11 mouse cellular contexts compared by ENCODE assay signal in genomic region chr2:131488870-131489269, GRCm38 (mm10). TPM values are rescaled to one million over a fixed set of nuclear protein-coding genes. Genes with fewer than 3 reads are reported as not detected.
DNase-seq lines count a peak whose midpoint lies in the region; ATAC-seq and TF ChIP-seq lines count a peak whose summit lies in the region.
"Had no signal": no experiment of that assay in that cellular context is flagged by ENCODE, and none has a peak within 500 bp of the region (broad histone marks: within the 10 kb centered on the region; RNA-seq: fewer than 3 reads in every experiment).

No protein-coding gene starts in this region.

- no peaks in the 10 kb centered on the region for H3K36me3 ChIP-seq in forebrain, embryonic 13.5 days (ENCODE audit: poor library complexity, severe bottlenecking)
- H3K36me3 ChIP-seq: limb, embryonic 15.5 days had no signal

- ATAC-seq in frontal cortex, adult (ENCODE audit: low TSS enrichment): no peak
- no peak for ATAC-seq in forebrain, embryonic 13.5 days

- 87% methylated on average over 2 of the region's 2 CpGs for WGBS in forebrain, embryonic 13.5 days

- no peaks in the 10 kb centered on the region for H3K27me3 ChIP-seq in forebrain, embryonic 13.5 days
- H3K27me3 ChIP-seq: limb, embryonic 15.5 days had no signal

- no peaks in the 10 kb centered on the region for H3K9me3 ChIP-seq in forebrain, embryonic 13.5 days (replicated peaks)
- H3K9me3 ChIP-seq: limb, embryonic 15.5 days had no signal

- peak; percentile 68 for TF ChIP-seq CTCF in layer of hippocampus, adult 2 months (conservative IDR thresholded peaks at IDR 0.05)

- DNase-seq in cerebellum, adult 9-10 months: peak; percentile 16
- DNase-seq in cerebellum, adult 8-10 months: no peak
- no peak for DNase-seq in layer of hippocampus, adult 2 months (ENCODE audit: low spot score in 2 of 2)
- no peak for DNase-seq in layer of hippocampus, postnatal 10 days (ENCODE audit: low spot score in 2 of 2)
- DNase-seq in thymus, postnatal 25 days: peak; percentile 1
- no peak for DNase-seq in thymus, adult 18-20 months
- DNase-seq: gastrocnemius, postnatal 14 days; thymus, adult 2 months had no signal

- H3K9ac ChIP-seq in forebrain, embryonic 13.5 days: no peak overlapping the region
- H3K9ac ChIP-seq: limb, embryonic 15.5 days had no signal

- no peak overlapping the region for H3K27ac ChIP-seq in layer of hippocampus, adult 2 months
- no peak overlapping the region for H3K27ac ChIP-seq in forebrain, embryonic 13.5 days
- H3K27ac ChIP-seq: limb, embryonic 15.5 days had no signal

- peaks cover 18% of the 10 kb centered on the region for H3K4me1 ChIP-seq in forebrain, embryonic 13.5 days

- H3K4me2 ChIP-seq in forebrain, embryonic 13.5 days: no peak overlapping the region
- H3K4me2 ChIP-seq: limb, embryonic 15.5 days had no signal

- H3K4me3 ChIP-seq in layer of hippocampus, adult 2 months: no peak overlapping the region
- H3K4me3 ChIP-seq in forebrain, embryonic 13.5 days: no peak overlapping the region
- H3K4me3 ChIP-seq: limb, embryonic 15.5 days had no signal

RNA-seq across cellular contexts. Expression of gene Smox, which starts 2.4 kb away (rescaled TPM):
- total RNA-seq in layer of hippocampus, adult 2 months (2021): 10 to 100 TPM; 84.5 to 85.8 TPM
- total RNA-seq in layer of hippocampus, postnatal 10 days (2021): 10 to 100 TPM; 68.0 to 74.6 TPM
- polyA plus RNA-seq in forebrain, embryonic 13.5 days (2015; fragmentation: Nextera tagmentation; extraction: Ambion mirVana): 51.3 and 52.5 TPM in 2 replicates

Comparison
In these comparisons a context has a peak if more than half of its experiments do, and no peak if none do; other contexts are left out.
1. DNase-seq: peak in cerebellum, adult 9-10 months (single experiment) and thymus, postnatal 25 days (single experiment); none in cerebellum, adult 8-10 months (single experiment), layer of hippocampus, adult 2 months (0 of 2), layer of hippocampus, postnatal 10 days (0 of 2) and thymus, adult 18-20 months (0 of 2).